ENCODE assay signal across 7 mouse cellular contexts in genomic region chr1:171280250-171280915, GRCm38 (mm10). TPM values are rescaled to one million over a fixed set of nuclear protein-coding genes. Genes with fewer than 3 reads are reported as not detected.
DNase-seq lines count a peak whose midpoint lies in the region; ATAC-seq and TF ChIP-seq lines count a peak whose summit lies in the region.

No protein-coding gene starts in this region.

- peak; percentile 27 for DNase-seq in thymus, adult 2 months
- DNase-seq in thymus, postnatal 0 days (ENCODE audit: low spot score): no peak
- peak; percentile 53 for DNase-seq in forebrain, embryonic 11.5 days (ENCODE audit: low spot score)
- peak; percentile 68 for DNase-seq in kidney, adult 11 months
- no peak for DNase-seq in right cerebral cortex, postnatal 14 days
- DNase-seq in gastrocnemius, adult 8-10 months (ENCODE audit: low spot score in 2 of 2): no peak

- peak overlapping the region; percentile 71 for H3K4me3 ChIP-seq in thymus, adult 2 months (ENCODE audit: control insufficient read depth, insufficient read depth, low read length)
- peak overlapping the region; percentile 65 for H3K4me3 ChIP-seq in forebrain, embryonic 11.5 days (ENCODE audit: low read depth, low read length)
- H3K4me3 ChIP-seq in macrophage (ENCODE audit: inconsistent target): peak overlapping the region; percentile 69

- H3K4me2 ChIP-seq in forebrain, embryonic 11.5 days (ENCODE audit: low read depth, low read length, severe bottlenecking): peak overlapping the region; percentile 88

- peak overlapping the region; percentile 77 for H3K9ac ChIP-seq in forebrain, embryonic 11.5 days (ENCODE audit: low read length)

- no peaks in the 10 kb centered on the region for H3K27me3 ChIP-seq in thymus, adult 2 months (ENCODE audit: control insufficient read depth, insufficient read depth, low read length)
- no peaks in the 10 kb centered on the region for H3K27me3 ChIP-seq in forebrain, embryonic 11.5 days (ENCODE audit: control insufficient read depth, insufficient read depth, low read length)

- H3K4me1 ChIP-seq in thymus, adult 2 months (replicated peaks; ENCODE audit: control insufficient read depth, insufficient read depth, low read length): peaks cover 12% of the 10 kb centered on the region
- H3K4me1 ChIP-seq in forebrain, embryonic 11.5 days (replicated peaks; ENCODE audit: control insufficient read depth, insufficient read depth, low read length): peaks cover 11% of the 10 kb centered on the region; the same call in 1 of the 2 replicates

- TF ChIP-seq CTCF in thymus, adult 2 months (IDR thresholded peaks at IDR 0.05; ENCODE audit: borderline replicate concordance, control insufficient read depth, extremely low read depth, insufficient read depth, low read length, poor library complexity): no peak

- WGBS in thymus, adult 2 months: 7% methylated on average over 25 of the region's 25 CpGs
- WGBS in forebrain, embryonic 11.5 days: 1% methylated on average over 25 of the region's 25 CpGs
- 8% methylated on average over 25 of the region's 25 CpGs for WGBS in macrophage (ENCODE audit: missing documents)

- no peak; the same call in 1 of the 2 replicates for TF ChIP-seq POLR2A in thymus, adult 2 months (IDR thresholded peaks at IDR 0.05; ENCODE audit: control insufficient read depth, extremely low read depth, insufficient read depth, low read length, poor library complexity)

- H3K79me2 ChIP-seq in macrophage (ENCODE audit: inconsistent target): peaks cover 15% of the 10 kb centered on the region; the same call in 1 of the 2 replicates

- no peak overlapping the region for H3K27ac ChIP-seq in thymus, adult 2 months (ENCODE audit: control insufficient read depth, insufficient read depth, low read length)
- H3K27ac ChIP-seq in forebrain, embryonic 11.5 days (ENCODE audit: low read depth, low read length): no peak overlapping the region
- H3K27ac ChIP-seq in macrophage: peak overlapping the region; percentile 81

- no peaks in the 10 kb centered on the region for H3K9me3 ChIP-seq in forebrain, embryonic 11.5 days (ENCODE audit: control insufficient read depth, low read length)

- ATAC-seq in forebrain, embryonic 11.5 days (replicated peaks; ENCODE audit: low FRiP score): peak; percentile 4; the same call in 1 of the 2 replicates

- peaks cover 23% of the 10 kb centered on the region for H3K36me3 ChIP-seq in thymus, adult 2 months (ENCODE audit: control insufficient read depth, insufficient read depth, low read length)
- H3K36me3 ChIP-seq in forebrain, embryonic 11.5 days (ENCODE audit: control insufficient read depth, insufficient read depth, low read length): peaks cover 10% of the 10 kb centered on the region; the same call in 1 of the 2 replicates
- H3K36me3 ChIP-seq in macrophage (ENCODE audit: inconsistent target): peaks cover 30% of the 10 kb centered on the region

RNA-seq across cellular contexts. Expression of gene Ppox, which starts 0.6 kb away (rescaled TPM):
- polyA plus RNA-seq in thymus, adult 2 months (2012; rRNA removed): 71.5 and 78.5 TPM in 2 replicates
- polyA plus RNA-seq in thymus, postnatal 0 days (2015; fragmentation: Nextera tagmentation; extraction: Ambion mirVana): 34.2 and 34.3 TPM in 2 replicates
- 66.3 and 67.6 TPM in 2 replicates for polyA plus RNA-seq in forebrain, embryonic 11.5 days (2014; fragmentation: Nextera tagmentation; extraction: Ambion mirVana)
- 100 to 1,000 TPM in 17 of 26 experiments, 10 to 100 TPM in 9; 57.3 to 161 (median 104) TPM for total RNA-seq in macrophage (2018; cell fraction: chromatin; rRNA removed)
- 10 to 100 TPM in 12 of 26 experiments, 1 to 10 TPM in 14; 6.6 to 17.2 (median 9.9) TPM for total RNA-seq in macrophage (2018; cell fraction: cytosol; rRNA removed)
- 100 to 1,000 TPM in 8 of 26 experiments, 10 to 100 TPM in 18; 37.4 to 153 (median 74.8) TPM for total RNA-seq in macrophage (2018; cell fraction: nucleus; rRNA removed)
- 8.6 to 27.3 TPM (median 12.1 TPM) in 3 replicates for polyA plus RNA-seq in macrophage (2018)
- total RNA-seq in gastrocnemius, adult 8-10 months (2022): 10 to 100 TPM in 2 of 4 experiments, 1 to 10 TPM in 2; 7.3 to 10.7 (median 9.0) TPM

RNA-seq across cellular contexts. Expression of gene Usp21, which starts 7.4 kb away (rescaled TPM):
- 77.0 and 79.1 TPM in 2 replicates for polyA plus RNA-seq in thymus, adult 2 months (2012; rRNA removed)
- polyA plus RNA-seq in thymus, postnatal 0 days (2015; fragmentation: Nextera tagmentation; extraction: Ambion mirVana): 39.5 and 42.7 TPM in 2 replicates
- polyA plus RNA-seq in forebrain, embryonic 11.5 days (2014; fragmentation: Nextera tagmentation; extraction: Ambion mirVana): 110 and 114 TPM in 2 replicates
- 100 to 1,000 TPM in 11 of 26 experiments, 10 to 100 TPM in 15; 16.1 to 152 (median 79.6) TPM for total RNA-seq in macrophage (2018; cell fraction: chromatin; rRNA removed)
- 10 to 100 TPM in 25 of 26 experiments, 1 to 10 TPM in 1; 9.9 to 31.8 (median 21.5) TPM for total RNA-seq in macrophage (2018; cell fraction: cytosol; rRNA removed)
- total RNA-seq in macrophage (2018; cell fraction: nucleus; rRNA removed): 100 to 1,000 TPM in 2 of 26 experiments, 10 to 100 TPM in 24; 15.2 to 101 (median 51.3) TPM
- polyA plus RNA-seq in macrophage (2018): 17.1 to 34.6 TPM (median 21.1 TPM) in 3 replicates
- 10 to 100 TPM; 15.3 to 19.3 (median 16.2) TPM for total RNA-seq in gastrocnemius, adult 8-10 months (2022)

RNA-seq across cellular contexts. Expression of gene B4galt3, which starts 10.3 kb away (rescaled TPM):
- 97.0 and 98.9 TPM in 2 replicates for polyA plus RNA-seq in thymus, adult 2 months (2012; rRNA removed)
- 43.9 and 50.6 TPM in 2 replicates for polyA plus RNA-seq in thymus, postnatal 0 days (2015; fragmentation: Nextera tagmentation; extraction: Ambion mirVana)
- 72.3 and 75.5 TPM in 2 replicates for polyA plus RNA-seq in forebrain, embryonic 11.5 days (2014; fragmentation: Nextera tagmentation; extraction: Ambion mirVana)
- total RNA-seq in macrophage (2018; cell fraction: chromatin; rRNA removed): 100 to 1,000 TPM in 1 of 26 experiments, 10 to 100 TPM in 22, 1 to 10 TPM in 3; 4.6 to 147 (median 33.7) TPM
- 10 to 100 TPM in 24 of 26 experiments, 1 to 10 TPM in 2; 7.9 to 17.8 (median 13.5) TPM for total RNA-seq in macrophage (2018; cell fraction: cytosol; rRNA removed)
- 100 to 1,000 TPM in 2 of 26 experiments, 10 to 100 TPM in 24; 15.1 to 160 (median 31.6) TPM for total RNA-seq in macrophage (2018; cell fraction: nucleus; rRNA removed)
- 10.2 to 16.8 TPM (median 14.2 TPM) in 3 replicates for polyA plus RNA-seq in macrophage (2018)
- 10 to 100 TPM in 2 of 4 experiments, 1 to 10 TPM in 2; 8.7 to 14.1 (median 10.9) TPM for total RNA-seq in gastrocnemius, adult 8-10 months (2022)

RNA-seq across cellular contexts. Expression of gene Ufc1, which starts 14.4 kb away (rescaled TPM):
- 18.5 and 20.2 TPM in 2 replicates for polyA plus RNA-seq in thymus, adult 2 months (2012; rRNA removed)
- 109 and 111 TPM in 2 replicates for polyA plus RNA-seq in thymus, postnatal 0 days (2015; fragmentation: Nextera tagmentation; extraction: Ambion mirVana)
- polyA plus RNA-seq in forebrain, embryonic 11.5 days (2014; fragmentation: Nextera tagmentation; extraction: Ambion mirVana): 92.4 and 97.5 TPM in 2 replicates
- 10 to 100 TPM in 20 of 26 experiments, 1 to 10 TPM in 6; 7.5 to 39.2 (median 18.0) TPM for total RNA-seq in macrophage (2018; cell fraction: chromatin; rRNA removed)
- 100 to 1,000 TPM in 23 of 26 experiments, 10 to 100 TPM in 3; 95.8 to 148 (median 116) TPM for total RNA-seq in macrophage (2018; cell fraction: cytosol; rRNA removed)
- 10 to 100 TPM; 16.2 to 52.3 (median 29.4) TPM for total RNA-seq in macrophage (2018; cell fraction: nucleus; rRNA removed)
- 67.0 to 116 TPM (median 112 TPM) in 3 replicates for polyA plus RNA-seq in macrophage (2018)
- 100 to 1,000 TPM; 102 to 110 (median 106) TPM for total RNA-seq in gastrocnemius, adult 8-10 months (2022)

RNA-seq across cellular contexts. Expression of gene Ndufs2, which starts 29.2 kb away (rescaled TPM):
- 131 and 154 TPM in 2 replicates for polyA plus RNA-seq in thymus, adult 2 months (2012; rRNA removed)
- 215 and 218 TPM in 2 replicates for polyA plus RNA-seq in thymus, postnatal 0 days (2015; fragmentation: Nextera tagmentation; extraction: Ambion mirVana)
- polyA plus RNA-seq in forebrain, embryonic 11.5 days (2014; fragmentation: Nextera tagmentation; extraction: Ambion mirVana): 257 and 264 TPM in 2 replicates
- total RNA-seq in macrophage (2018; cell fraction: chromatin; rRNA removed): 100 to 1,000 TPM in 5 of 26 experiments, 10 to 100 TPM in 21; 23.3 to 134 (median 69.0) TPM
- 100 to 1,000 TPM in 24 of 26 experiments, 10 to 100 TPM in 2; 92.6 to 136 (median 113) TPM for total RNA-seq in macrophage (2018; cell fraction: cytosol; rRNA removed)
- 100 to 1,000 TPM in 5 of 26 experiments, 10 to 100 TPM in 21; 40.2 to 135 (median 71.8) TPM for total RNA-seq in macrophage (2018; cell fraction: nucleus; rRNA removed)
- polyA plus RNA-seq in macrophage (2018): 84.3 to 125 TPM (median 122 TPM) in 3 replicates
- total RNA-seq in gastrocnemius, adult 8-10 months (2022): 100 to 1,000 TPM; 830 to 997 (median 868) TPM

Comparison
In these comparisons a context has a peak if more than half of its experiments do, and no peak if none do; other contexts are left out.
1. DNase-seq: peak in thymus, adult 2 months (single experiment), forebrain, embryonic 11.5 days (single experiment) and kidney, adult 11 months (single experiment); none in thymus, postnatal 0 days (single experiment), right cerebral cortex, postnatal 14 days (single experiment) and gastrocnemius, adult 8-10 months (0 of 2).
2. Peak in every context shown above with its lines, with median percentiles within 50 percentile points of each other: H3K4me3 ChIP-seq.